Mouse (Mus musculus) midbrain, embryonic 14.5 days (tissue): ENCODE data around the gene Crebzf. TPM values are rescaled to one million over a fixed set of nuclear protein-coding genes. Genes with fewer than 3 reads are reported as not detected.

ENCODE experiments used
- ATAC-seq: fragments of 200-750 bp; cut with Nextera tagmentation; 2 replicates; pipeline ENCODE4 v1.8.0; 2017; ENCODE audit warnings: moderate number of reproducible peaks, moderate library complexity; ENCODE audit not compliant: low FRiP score, low TSS enrichment
- DNase-seq: peaks from one replicate; pipeline ENCODE4 v3.0.0-alpha.2; 2015
- H3K27ac ChIP-seq: fragments of 300-500 bp; sonication (generic); replicated peaks from 2 replicates; pipeline ENCODE4 v1.5.1; 2014; ENCODE audit warnings: mild to moderate bottlenecking, low read depth, low read length, moderate library complexity
- H3K27me3 ChIP-seq: fragments of 300-500 bp; sonication (generic); 2 replicates; pipeline ENCODE4 v1.6.1; 2014; ENCODE audit warnings: low read length, control low read depth, mixed read lengths; ENCODE audit not compliant: control insufficient read depth, insufficient read depth
- H3K36me3 ChIP-seq: fragments of 300-500 bp; sonication (generic); 2 replicates; pipeline ENCODE4 v1.6.1; 2014; ENCODE audit warnings: low read length, control low read depth; ENCODE audit not compliant: control insufficient read depth, insufficient read depth
- H3K4me1 ChIP-seq: fragments of 300-500 bp; sonication (generic); 2 replicates; pipeline ENCODE4 v1.6.1; 2014; ENCODE audit warnings: mild to moderate bottlenecking, antibody characterized with exemption, low read length, control low read depth; ENCODE audit not compliant: control insufficient read depth, insufficient read depth
- H3K4me2 ChIP-seq: fragments of 300-500 bp; sonication (generic); 2 replicates; pipeline ENCODE4 v1.6.1; 2014; ENCODE audit warnings: mild to moderate bottlenecking, low read length, moderate library complexity
- H3K4me3 ChIP-seq: fragments of 300-500 bp; sonication (generic); replicated peaks from 2 replicates; pipeline ENCODE4 v1.5.1; 2014; ENCODE audit warnings: low read depth, low read length
- H3K9ac ChIP-seq: fragments of 300-500 bp; sonication (generic); replicated peaks from 2 replicates; pipeline ENCODE4 v1.6.1; 2014; ENCODE audit warnings: mild to moderate bottlenecking, low read length, moderate library complexity
- H3K9me3 ChIP-seq: fragments of 300-500 bp; sonication (generic); 2 replicates; pipeline ENCODE4 v1.6.1; 2016; ENCODE audit warnings: low read length, control low read depth, mixed read lengths; ENCODE audit not compliant: control insufficient read depth
- WGBS: fragments of 180-500 bp; shearing (Covaris S2); extraction: QIAGEN DNeasy Blood & Tissue Kit; methylation state at CpG from one replicate; pipeline ENCODE4 v1.1.7; 2014; 5-methylcytosine and 5-hydroxymethylcytosine counted together
- polyA plus RNA-seq: library from polyadenylated mRNA; unstranded; fragments of >200 nt; fragmentation: Nextera tagmentation; extraction: Ambion mirVana; gene quantifications from 2 replicates; pipeline ENCODE4 v1.2.1, GENCODE M21; 2014

Crebzf gene
- 54.8 and 57.3 TPM in 2 replicates for polyA plus RNA-seq

GRCm38 (mm10) chr7:90442518-90443080 lies at the start of gene Crebzf:
Crebzf (plus strand) TSS chr7:90442729.
- H3K27ac ChIP-seq: peak within 1 kb of the TSS; percentile 98
- WGBS: under 1% methylated on average over 54 of the region's 54 CpGs
- no peaks in the 10 kb centered on the region for H3K9me3 ChIP-seq
- no peaks in the 10 kb centered on the region for H3K27me3 ChIP-seq
- peak; percentile 96 for ATAC-seq
- peak within 1 kb of the TSS; percentile 93 for H3K4me2 ChIP-seq
- DNase-seq: peak; percentile 100
- H3K9ac ChIP-seq: peak within 1 kb of the TSS; percentile 98
- H3K4me1 ChIP-seq: peaks cover 7% of the 10 kb centered on the region; the same call in 1 of the 2 replicates
- H3K36me3 ChIP-seq: peaks cover 6% of the 10 kb centered on the region
- peak within 1 kb of the TSS; percentile 96 for H3K4me3 ChIP-seq

DNA sequence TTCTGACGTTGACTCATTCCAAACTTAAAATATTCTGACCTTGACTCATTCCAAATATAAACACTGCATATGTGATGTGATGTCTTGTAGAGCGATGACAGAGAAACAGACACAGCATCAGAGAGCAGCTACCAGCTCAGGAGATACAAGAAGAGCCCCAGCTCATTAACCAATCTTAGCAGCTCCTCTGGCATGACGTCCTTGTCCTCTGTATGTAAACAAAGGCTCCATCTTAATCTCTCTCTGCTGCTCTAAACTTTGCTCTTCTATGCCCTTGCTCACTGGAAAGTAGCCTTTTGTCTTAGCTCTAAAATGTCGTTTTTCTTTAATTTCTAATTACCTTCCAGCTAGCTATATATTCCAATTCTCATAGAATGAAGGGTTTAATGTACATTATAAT lies 47.5 kb upstream of the Crebzf start:
- ATAC-seq (no peak), DNase-seq (no peak)
- Histone ChIP-seq H3K9me3 (no peaks in the 10 kb centered on the region), H3K27me3 (no peaks in the 10 kb centered on the region), H3K36me3 (no peaks in the 10 kb centered on the region), H3K4me1 (no peaks in the 10 kb centered on the region), H3K27ac (no peak overlapping the region), H3K4me2 (no peak overlapping the region), H3K9ac (no peak overlapping the region), H3K4me3 (no peak overlapping the region)
- WGBS: 63% methylated on average over 4 of the region's 4 CpGs

GRCm38 (mm10) chr7:90395928-90396327 lies 46.6 kb upstream of the Crebzf start:
- ATAC-seq: no peak
- WGBS: 56% methylated on average over 5 of the region's 5 CpGs
- H3K9me3 ChIP-seq: no peaks in the 10 kb centered on the region
- H3K27ac ChIP-seq: no peak overlapping the region
- no peak overlapping the region for H3K9ac ChIP-seq
- H3K4me2 ChIP-seq: no peak overlapping the region
- no peaks in the 10 kb centered on the region for H3K27me3 ChIP-seq
- no peaks in the 10 kb centered on the region for H3K36me3 ChIP-seq
- no peaks in the 10 kb centered on the region for H3K4me1 ChIP-seq
- H3K4me3 ChIP-seq: no peak overlapping the region
- DNase-seq: peak; percentile 7

- no peak overlapping the region for H3K27ac ChIP-seq
- H3K27me3 ChIP-seq: no peaks in the 10 kb centered on the region
- H3K4me2 ChIP-seq: no peak overlapping the region
- H3K9me3 ChIP-seq: no peaks in the 10 kb centered on the region
- ATAC-seq (0 out of 2 replicates have a peak, but pooled peaks have one; percentile 31), DNase-seq (peak; percentile 80)
- H3K36me3 ChIP-seq: no peaks in the 10 kb centered on the region
- no peaks in the 10 kb centered on the region for H3K4me1 ChIP-seq
- H3K9ac ChIP-seq: no peak overlapping the region
- no peak overlapping the region for H3K4me3 ChIP-seq
- WGBS: 57% methylated on average over 3 of the region's 3 CpGs
Observed at GRCm38 (mm10) chr7:90409934-90410333, 32.6 kb upstream of the Crebzf start.

DNA sequence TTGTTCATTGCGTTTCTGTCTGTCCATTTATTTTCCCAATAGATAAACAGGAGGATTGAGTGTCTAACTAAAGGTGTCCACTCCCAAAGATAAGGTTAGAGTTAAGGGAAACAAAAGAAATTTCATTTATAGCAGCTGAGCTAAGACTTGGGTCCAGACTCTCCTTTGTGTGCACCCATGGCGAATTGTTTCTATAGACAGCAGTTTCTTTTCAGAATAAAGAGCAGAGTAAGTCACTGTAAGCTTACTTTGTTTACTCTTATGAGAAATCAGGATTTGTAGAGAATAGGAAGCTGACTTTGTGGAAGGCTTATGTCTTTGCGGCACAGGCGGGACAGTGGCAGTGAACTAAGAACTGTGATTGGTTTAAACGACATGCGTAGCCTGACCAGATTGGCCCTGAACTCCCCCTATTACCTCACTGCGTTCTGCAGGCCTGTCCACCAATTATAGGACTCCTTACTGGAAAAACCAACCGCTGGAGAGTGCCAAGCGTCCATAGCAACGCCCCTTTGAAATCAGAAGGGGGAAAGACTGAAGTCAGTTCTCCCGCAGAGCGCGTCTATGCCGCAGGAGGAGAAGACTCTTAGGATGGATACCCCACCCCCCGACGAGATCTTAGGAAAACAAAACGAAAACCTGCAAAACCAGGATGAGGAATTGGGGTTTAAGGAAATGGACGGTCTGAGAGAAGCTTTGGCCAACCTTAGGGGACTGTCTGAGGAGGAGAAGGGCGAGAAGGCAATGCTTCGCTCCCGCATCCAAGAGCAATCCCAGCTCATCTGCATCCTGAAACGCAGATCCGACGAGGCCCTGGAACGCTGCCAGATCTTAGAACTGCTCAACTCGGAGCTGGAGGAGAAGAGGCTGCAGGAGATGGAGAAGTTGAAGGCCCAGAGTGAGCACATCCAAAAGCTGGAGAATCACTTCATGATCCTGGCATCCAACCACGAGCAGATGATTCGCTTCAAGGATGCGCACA lies 16.2 kb upstream of the Crebzf start, which contains the start of gene Ccdc89:
Ccdc89 (plus strand) TSS at position 558 of the 982 bp plus-strand sequence.
- Histone ChIP-seq H3K27ac (peak within 1 kb of the TSS; percentile 64; the same call in 1 of the 2 replicates), H3K4me3 (peak within 1 kb of the TSS; percentile 39), H3K9ac (peak within 1 kb of the TSS; percentile 38), H3K4me2 (peak within 1 kb of the TSS; percentile 63), H3K27me3 (no peaks in the 10 kb centered on the region), H3K9me3 (no peaks in the 10 kb centered on the region), H3K36me3 (no peaks in the 10 kb centered on the region), H3K4me1 (0 out of 2 replicates have a peak, but pooled peaks cover 3% of the 10 kb centered on the region)
- ATAC-seq (peak; percentile 100), DNase-seq (peak; percentile 93)
- WGBS: 21% methylated on average over 29 of the region's 29 CpGs

- Histone ChIP-seq H3K27ac (no peak overlapping the region), H3K4me2 (peak overlapping the region; percentile 63), H3K4me3 (peak overlapping the region; percentile 39), H3K9me3 (no peaks in the 10 kb centered on the region), H3K4me1 (0 out of 2 replicates have a peak, but pooled peaks cover 3% of the 10 kb centered on the region), H3K36me3 (no peaks in the 10 kb centered on the region), H3K9ac (peak overlapping the region; percentile 38), H3K27me3 (no peaks in the 10 kb centered on the region)
- no peak for DNase-seq
- WGBS: 71% methylated on average over 9 of the region's 9 CpGs
- ATAC-seq: no peak
Observed at GRCm38 (mm10) chr7:90427006-90427405, 15.5 kb upstream of the Crebzf start.

GRCm38 (mm10) chr7:90432221-90432620 lies 10.3 kb upstream of the Crebzf start:
- no peak overlapping the region for H3K27ac ChIP-seq
- no peaks in the 10 kb centered on the region for H3K4me1 ChIP-seq
- H3K4me2 ChIP-seq: no peak overlapping the region
- DNase-seq (no peak), ATAC-seq (no peak)
- H3K9ac ChIP-seq: no peak overlapping the region
- no peaks in the 10 kb centered on the region for H3K36me3 ChIP-seq
- H3K4me3 ChIP-seq: no peak overlapping the region
- H3K27me3 ChIP-seq: no peaks in the 10 kb centered on the region
- no peaks in the 10 kb centered on the region for H3K9me3 ChIP-seq

- Histone ChIP-seq H3K9me3 (no peaks in the 10 kb centered on the region), H3K4me3 (no peak overlapping the region), H3K27ac (no peak overlapping the region), H3K27me3 (no peaks in the 10 kb centered on the region), H3K9ac (no peak overlapping the region), H3K4me1 (no peaks in the 10 kb centered on the region), H3K36me3 (no peaks in the 10 kb centered on the region), H3K4me2 (no peak overlapping the region)
- ATAC-seq (no peak), DNase-seq (no peak)
- WGBS: 94% methylated on average over 4 of the region's 4 CpGs
Observed at GRCm38 (mm10) chr7:90440044-90440443, 2.5 kb upstream of the Crebzf start.
